Mouse (Mus musculus) liver, embryonic 16.5 days (tissue): ENCODE data around the gene Tifa. TPM values are rescaled to one million over a fixed set of nuclear protein-coding genes. Genes with fewer than 3 reads are reported as not detected.

ENCODE experiments used
- ATAC-seq: fragments of 200-750 bp; cut with Nextera tagmentation; 2 replicates; pipeline ENCODE4 v1.8.0; 2017; ENCODE audit warnings: low read depth, mild to moderate bottlenecking, moderate number of reproducible peaks, moderate library complexity
- H3K27ac ChIP-seq: fragments of 300-500 bp; sonication (generic); 2 replicates; pipeline ENCODE4 v1.5.1; 2014; ENCODE audit warnings: mild to moderate bottlenecking, low read length
- H3K27me3 ChIP-seq: fragments of 300-500 bp; sonication (generic); 2 replicates; pipeline ENCODE4 v1.6.1; 2014; ENCODE audit warnings: low read depth, low read length, mixed read lengths; ENCODE audit not compliant: control insufficient read depth, insufficient read depth
- H3K36me3 ChIP-seq: fragments of 300-500 bp; sonication (generic); 2 replicates; pipeline ENCODE4 v1.6.1; 2014; ENCODE audit warnings: mild to moderate bottlenecking; ENCODE audit not compliant: control insufficient read depth, insufficient read depth
- H3K4me1 ChIP-seq: fragments of 300-500 bp; sonication (generic); 2 replicates; pipeline ENCODE4 v1.6.1; 2014; ENCODE audit warnings: low read depth, low read length, mixed read lengths; ENCODE audit not compliant: control insufficient read depth
- H3K4me2 ChIP-seq: fragments of 300-500 bp; sonication (generic); 2 replicates; pipeline ENCODE4 v1.6.1; 2014; ENCODE audit warnings: low read depth, low read length, mixed read lengths
- H3K4me3 ChIP-seq: fragments of 300-500 bp; sonication (generic); 2 replicates; pipeline ENCODE4 v1.5.1; 2014; ENCODE audit warnings: low read depth, mild to moderate bottlenecking, low read length
- H3K9ac ChIP-seq: fragments of 300-500 bp; sonication (generic); 2 replicates; pipeline ENCODE4 v1.6.1; 2014; ENCODE audit warnings: low read depth, low read length
- H3K9me3 ChIP-seq: fragments of 300-500 bp; sonication (generic); replicated peaks from 2 replicates; pipeline ENCODE4 v1.6.1; 2016; ENCODE audit warnings: low read length; ENCODE audit not compliant: control insufficient read depth
- WGBS: fragments of 180-500 bp; shearing (Covaris S2); extraction: QIAGEN DNeasy Blood & Tissue Kit; methylation state at CpG from one replicate; pipeline ENCODE4 v1.1.7; 2014; ENCODE audit not compliant: insufficient replicate concordance; 5-methylcytosine and 5-hydroxymethylcytosine counted together
- polyA plus RNA-seq: library from polyadenylated mRNA; unstranded; fragments of >200 nt; fragmentation: Nextera tagmentation; extraction: Ambion mirVana; gene quantifications from 2 replicates; pipeline ENCODE4 v1.2.1, GENCODE M21; 2015

Gene Tifa
- polyA plus RNA-seq, 1 experiment from 2014 or later = 14.6 TPM

- no peak for ATAC-seq
- H3K4me1 ChIP-seq = no peaks in the 10 kb centered on the region
- no peaks in the 10 kb centered on the region for H3K9me3 ChIP-seq
- H3K9ac ChIP-seq = no peak overlapping the region
- 37% methylated on average over 4 of the region's 4 CpGs for WGBS
- H3K27ac ChIP-seq = no peak overlapping the region
- no peak overlapping the region for H3K4me3 ChIP-seq
- H3K36me3 ChIP-seq = peaks cover 5% of the 10 kb centered on the region
- H3K4me2 ChIP-seq = no peak overlapping the region
- H3K27me3 ChIP-seq = no peaks in the 10 kb centered on the region
Observed at GRCm38 (mm10) chr3:127862479-127862878, 72.9 kb downstream of the Tifa start.

GRCm38 (mm10) chr3:127863571-127863970 is 74.0 kb downstream of the Tifa start:
- ATAC-seq = no peak
- no peak overlapping the region for H3K27ac ChIP-seq
- no peaks in the 10 kb centered on the region for H3K27me3 ChIP-seq
- H3K9ac ChIP-seq = no peak overlapping the region
- H3K9me3 ChIP-seq = no peaks in the 10 kb centered on the region
- peaks cover 9% of the 10 kb centered on the region for H3K36me3 ChIP-seq
- no peaks in the 10 kb centered on the region for H3K4me1 ChIP-seq
- 73% methylated on average over 3 of the region's 3 CpGs for WGBS
- no peak overlapping the region for H3K4me2 ChIP-seq
- no peak overlapping the region for H3K4me3 ChIP-seq

DNA sequence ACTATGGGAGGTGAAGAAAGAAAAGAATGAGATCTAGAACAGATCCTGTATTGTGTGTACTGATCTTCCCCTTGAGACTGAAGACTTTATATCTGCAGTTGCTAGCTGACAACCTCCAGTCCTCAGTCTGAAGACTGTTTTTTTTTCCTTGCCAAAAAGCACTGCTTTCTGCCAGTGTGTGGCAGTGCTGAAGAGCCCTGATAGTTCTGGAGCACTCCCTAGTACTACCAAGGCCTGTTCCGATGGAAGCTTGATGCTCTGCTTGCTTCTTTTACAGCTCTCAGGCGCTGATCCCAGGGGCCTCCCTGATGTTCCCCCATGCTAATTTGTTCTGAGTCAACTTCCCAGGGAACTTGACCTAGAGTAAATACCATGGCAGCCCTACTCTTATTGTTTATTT is 74.6 kb downstream of the Tifa start:
- H3K9ac ChIP-seq = no peak overlapping the region
- no peak overlapping the region for H3K4me3 ChIP-seq
- no peaks in the 10 kb centered on the region for H3K9me3 ChIP-seq
- no peaks in the 10 kb centered on the region for H3K27me3 ChIP-seq
- no peak overlapping the region for H3K4me2 ChIP-seq
- ATAC-seq = no peak
- no peak overlapping the region for H3K27ac ChIP-seq
- WGBS = 65% methylated on average over 2 of the region's 2 CpGs
- no peaks in the 10 kb centered on the region for H3K4me1 ChIP-seq
- peaks cover 9% of the 10 kb centered on the region for H3K36me3 ChIP-seq

GRCm38 (mm10) chr3:127868046-127868758 is 78.6 kb downstream of the Tifa start:
- Histone ChIP-seq H3K4me3 (no peak overlapping the region), H3K27ac (no peak overlapping the region), H3K9ac (no peak overlapping the region), H3K9me3 (no peaks in the 10 kb centered on the region), H3K4me2 (no peak overlapping the region), H3K4me1 (no peaks in the 10 kb centered on the region; the same call in 1 of the 2 replicates), H3K36me3 (peaks cover 26% of the 10 kb centered on the region), H3K27me3 (no peaks in the 10 kb centered on the region)
- no peak for ATAC-seq
- 89% methylated on average over 9 of the region's 9 CpGs for WGBS

- ATAC-seq = no peak
- 89% methylated on average over 5 of the region's 5 CpGs for WGBS
- Histone ChIP-seq H3K4me3 (no peak overlapping the region), H3K27me3 (no peaks in the 10 kb centered on the region), H3K9ac (no peak overlapping the region), H3K36me3 (peaks cover 26% of the 10 kb centered on the region), H3K27ac (no peak overlapping the region), H3K9me3 (no peaks in the 10 kb centered on the region), H3K4me2 (no peak overlapping the region), H3K4me1 (no peaks in the 10 kb centered on the region; the same call in 1 of the 2 replicates)
Observed at GRCm38 (mm10) chr3:127868880-127869279, 79.3 kb downstream of the Tifa start.

GRCm38 (mm10) chr3:127871575-127871974 is 82.0 kb downstream of the Tifa start:
- Histone ChIP-seq H3K9ac (no peak overlapping the region), H3K4me2 (no peak overlapping the region), H3K4me1 (no peaks in the 10 kb centered on the region; the same call in 1 of the 2 replicates), H3K4me3 (no peak overlapping the region), H3K27me3 (no peaks in the 10 kb centered on the region), H3K36me3 (peaks cover 29% of the 10 kb centered on the region), H3K27ac (no peak overlapping the region), H3K9me3 (no peaks in the 10 kb centered on the region)
- ATAC-seq = no peak
- WGBS = 58% methylated on average over 9 of the region's 9 CpGs

- no peaks in the 10 kb centered on the region for H3K9me3 ChIP-seq
- no peak overlapping the region for H3K9ac ChIP-seq
- H3K4me2 ChIP-seq = no peak overlapping the region
- no peaks in the 10 kb centered on the region for H3K27me3 ChIP-seq
- 68% methylated on average over 4 of the region's 4 CpGs for WGBS
- H3K4me1 ChIP-seq = no peaks in the 10 kb centered on the region; the same call in 1 of the 2 replicates
- H3K36me3 ChIP-seq = peaks cover 28% of the 10 kb centered on the region
- H3K27ac ChIP-seq = no peak overlapping the region
- no peak for ATAC-seq
- H3K4me3 ChIP-seq = no peak overlapping the region
Observed at GRCm38 (mm10) chr3:127874254-127874883, 84.8 kb downstream of the Tifa start.

- Histone ChIP-seq H3K9ac (no peak overlapping the region), H3K9me3 (no peaks in the 10 kb centered on the region), H3K4me2 (no peak overlapping the region), H3K27me3 (no peaks in the 10 kb centered on the region), H3K36me3 (peaks cover 25% of the 10 kb centered on the region), H3K4me1 (no peaks in the 10 kb centered on the region; the same call in 1 of the 2 replicates), H3K27ac (no peak overlapping the region), H3K4me3 (no peak overlapping the region)
- ATAC-seq = no peak
- WGBS = 89% methylated on average over 7 of the region's 7 CpGs
Observed at GRCm38 (mm10) chr3:127875059-127875458, 85.5 kb downstream of the Tifa start.

DNA sequence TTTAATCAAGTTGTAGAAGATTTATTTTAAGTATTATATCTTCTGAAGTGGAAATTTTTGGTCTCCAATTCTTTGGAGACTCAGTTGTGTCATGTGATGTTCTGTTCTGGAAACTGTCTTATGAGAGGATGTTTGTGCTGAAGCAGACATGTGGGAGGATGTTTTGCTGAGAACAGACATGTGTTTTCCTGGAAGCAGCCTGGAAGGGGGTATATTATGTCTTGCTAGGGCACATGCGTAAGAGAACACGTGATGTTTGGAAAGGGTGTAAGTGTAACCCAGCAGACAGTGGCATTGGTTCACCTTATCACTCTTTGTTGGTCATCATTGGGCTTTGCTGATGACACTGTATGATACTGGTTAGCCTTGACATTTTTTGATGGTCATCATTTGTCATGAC is 85.9 kb downstream of the Tifa start:
- no peak overlapping the region for H3K9ac ChIP-seq
- H3K27ac ChIP-seq = no peak overlapping the region
- peaks cover 21% of the 10 kb centered on the region for H3K36me3 ChIP-seq
- no peak overlapping the region for H3K4me2 ChIP-seq
- H3K27me3 ChIP-seq = no peaks in the 10 kb centered on the region
- no peak for ATAC-seq
- no peak overlapping the region for H3K4me3 ChIP-seq
- H3K4me1 ChIP-seq = no peaks in the 10 kb centered on the region; the same call in 1 of the 2 replicates
- no peaks in the 10 kb centered on the region for H3K9me3 ChIP-seq
- 87% methylated on average over 2 of the region's 2 CpGs for WGBS
